Mouse (Mus musculus) embryonic fibroblast, embryonic 13.5 days (primary cell): ENCODE data around the gene Ccdc162.

ENCODE experiments used
- CTCF ChIP-seq: IDR thresholded peaks from 2 replicates; pipeline ENCODE4 v1.5.1; 2011; ENCODE audit warnings: mild to moderate bottlenecking, control low read depth, low read length, moderate library complexity, borderline replicate concordance; ENCODE audit not compliant: insufficient read depth
- POLR2A ChIP-seq: IDR thresholded peaks from 2 replicates; pipeline ENCODE4 v1.6.1; 2011; ENCODE audit warnings: low read depth, mild to moderate bottlenecking, control low read depth, low read length, moderate library complexity

DNA sequence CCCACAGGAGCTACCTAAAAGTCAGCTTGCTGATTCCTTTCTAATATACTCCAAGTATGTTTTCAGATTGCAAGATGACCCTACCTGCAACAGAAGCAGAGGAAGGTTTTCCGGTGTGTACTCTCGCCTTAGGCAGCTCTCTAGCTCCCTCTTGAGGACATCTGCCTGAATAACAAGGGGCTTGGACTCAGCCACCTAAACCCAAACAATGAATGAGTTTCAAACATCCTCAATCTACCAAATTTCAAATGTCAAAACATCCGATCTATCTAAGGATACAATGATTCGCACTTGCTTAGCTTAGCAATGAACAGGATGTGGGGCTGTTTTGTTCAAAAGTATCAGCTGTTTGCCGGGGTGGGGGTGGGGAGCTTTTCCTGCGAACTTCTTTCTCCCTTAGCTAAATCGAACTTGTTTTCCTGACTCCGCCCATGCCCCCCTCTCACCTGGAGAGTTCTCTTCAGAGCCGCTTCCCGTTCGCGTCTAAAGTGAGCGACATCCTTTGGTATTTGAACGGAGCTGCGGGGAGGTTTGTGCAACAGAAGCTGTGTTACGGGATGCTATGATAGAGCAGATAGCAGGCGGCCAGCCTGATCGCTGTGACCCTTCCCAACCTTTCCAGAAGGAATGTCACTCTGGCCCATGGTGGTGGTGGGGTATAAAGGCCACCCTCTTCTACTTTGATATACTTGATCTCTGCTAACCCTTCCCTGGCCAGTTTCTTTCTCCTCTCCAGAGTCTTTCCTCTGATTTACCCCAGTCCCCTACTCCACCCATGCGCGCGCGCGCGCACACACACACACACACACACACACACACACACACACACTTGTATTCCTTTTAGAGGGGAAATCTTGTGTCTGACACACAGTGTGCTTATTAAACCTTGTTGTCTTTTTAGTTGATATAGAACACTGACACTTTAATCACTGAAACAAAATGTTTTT lies 26.2 kb downstream of the Ccdc162 start:
- TF ChIP-seq CTCF (peak; percentile 70; the same call in 1 of the 2 replicates), POLR2A (no peak)
